Mouse (Mus musculus): Measurements from ENCODE around the gene Slc4a10.

DNA sequence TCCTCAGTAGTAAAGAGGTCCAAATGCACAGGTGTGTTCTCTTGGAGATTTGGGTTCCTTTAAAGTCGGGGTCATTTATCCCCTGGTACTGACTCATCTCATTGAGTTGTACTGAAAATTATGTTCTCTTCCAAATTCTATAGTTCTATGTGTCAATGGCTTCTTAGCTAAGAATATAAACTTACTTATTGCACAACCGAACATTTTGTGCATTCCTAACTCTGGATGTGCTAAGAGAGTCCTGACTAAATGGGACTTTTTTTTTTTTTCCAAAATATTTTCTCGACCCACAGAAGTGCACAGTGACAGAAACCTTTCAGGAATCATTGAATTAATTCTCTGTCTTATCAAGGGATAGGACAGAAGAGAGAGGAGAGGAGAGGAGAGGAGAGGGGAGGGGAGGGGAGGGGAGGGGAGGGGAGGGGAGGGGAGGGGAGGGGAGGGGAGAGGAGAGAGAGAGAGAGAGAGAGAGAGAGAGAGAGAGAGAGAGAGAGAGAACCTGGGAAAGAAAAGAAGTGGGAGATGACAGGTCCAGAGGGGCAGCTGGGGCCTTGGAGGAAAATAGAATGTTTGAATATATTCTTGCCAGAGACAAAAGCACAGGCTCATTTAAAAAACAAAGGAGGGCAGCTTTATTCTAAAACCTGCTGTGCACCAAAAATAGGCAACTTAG is 294.9 kb downstream of the Slc4a10 start:
- TF ChIP-seq POLR2A (IDR thresholded peaks at IDR 0.05; ENCODE audit: insufficient read depth, low read length): no peak
- no peak for TF ChIP-seq CTCF (IDR thresholded peaks at IDR 0.05; ENCODE audit: low read depth, low read length)

Data from ES-Bruce4 (cell line).